Mouse (Mus musculus) liver, embryonic 15.5 days (tissue): ENCODE measurements around the gene Slc48a1. TPM values are rescaled to one million over a fixed set of nuclear protein-coding genes. Genes with fewer than 3 reads are reported as not detected.

Experiments
- ATAC-seq: fragments of 200-750 bp; cut with Nextera tagmentation; 2 replicates; pipeline ENCODE4 v1.8.0; 2017; ENCODE audit warnings: moderate number of reproducible peaks, mild to moderate bottlenecking, moderate library complexity; ENCODE audit not compliant: insufficient read depth
- H3K27ac ChIP-seq: fragments of 300-500 bp; sonication (generic); replicated peaks from 2 replicates; pipeline ENCODE4 v1.5.1; 2015; ENCODE audit warnings: mild to moderate bottlenecking, inconsistent platforms
- H3K27me3 ChIP-seq: fragments of 300-500 bp; sonication (generic); 2 replicates; pipeline ENCODE4 v1.6.1; 2015; ENCODE audit warnings: mild to moderate bottlenecking, inconsistent platforms
- H3K36me3 ChIP-seq: fragments of 300-500 bp; sonication (generic); replicated peaks from 2 replicates; pipeline ENCODE4 v1.6.1; 2015; ENCODE audit warnings: moderate library complexity, mild to moderate bottlenecking, inconsistent platforms
- H3K4me1 ChIP-seq: fragments of 300-500 bp; sonication (generic); replicated peaks from 2 replicates; pipeline ENCODE4 v1.6.1; 2015; ENCODE audit warnings: inconsistent platforms
- H3K4me2 ChIP-seq: fragments of 300-500 bp; sonication (generic); 2 replicates; pipeline ENCODE4 v1.6.1; 2015; ENCODE audit warnings: moderate library complexity, mild to moderate bottlenecking, inconsistent platforms
- H3K4me3 ChIP-seq: fragments of 300-500 bp; sonication (generic); replicated peaks from 2 replicates; pipeline ENCODE4 v1.5.1; 2015; ENCODE audit warnings: mild to moderate bottlenecking, inconsistent platforms
- H3K9ac ChIP-seq: fragments of 300-500 bp; sonication (generic); 2 replicates; pipeline ENCODE4 v1.6.1; 2015; ENCODE audit warnings: moderate library complexity, mild to moderate bottlenecking, inconsistent platforms
- H3K9me3 ChIP-seq: fragments of 300-500 bp; sonication (generic); replicated peaks from 2 replicates; pipeline ENCODE4 v1.6.1; 2016; ENCODE audit warnings: inconsistent platforms
- WGBS: fragments of 180-500 bp; shearing (Covaris S2); methylation state at CpG from one replicate; pipeline ENCODE4 v1.1.7; 2015; ENCODE audit warnings: mixed read lengths; ENCODE audit not compliant: insufficient replicate concordance; 5-methylcytosine and 5-hydroxymethylcytosine counted together
- polyA plus RNA-seq: library from polyadenylated mRNA; unstranded; fragments of >200 nt; fragmentation: Nextera tagmentation; extraction: Ambion mirVana; gene quantifications from 2 replicates; pipeline ENCODE4 v1.2.1, GENCODE M21; 2015

Gene Slc48a1
- polyA plus RNA-seq, 1 experiment from 2014 or later, result 101 TPM

- peaks cover 79% of the 10 kb centered on the region for H3K27me3 ChIP-seq
- 9% methylated on average over 23 of the region's 23 CpGs for WGBS
These were observed 11.6 kb upstream of the Slc48a1 start for GRCm38 (mm10) chr15:97766594-97767279.

GRCm38 (mm10) chr15:97767280-97768186 lies 10.8 kb upstream of the Slc48a1 start, which contains the start of gene Rapgef3:
Gene Rapgef3 (minus strand): TSS chr15:97767972.
- under 1% methylated on average over 44 of the region's 44 CpGs for WGBS
- Histone ChIP-seq H3K9me3 (no peaks in the 10 kb centered on the region), H3K36me3 (no peaks in the 10 kb centered on the region), H3K9ac (peak within 1 kb of the TSS; percentile 35; the same call in 1 of the 2 replicates), H3K4me3 (peak within 1 kb of the TSS; percentile 48), H3K4me2 (peak within 1 kb of the TSS; percentile 73), H3K27me3 (peaks cover 82% of the 10 kb centered on the region), H3K4me1 (peaks cover 26% of the 10 kb centered on the region), H3K27ac (0 out of 2 replicates have a peak within 1 kb of the TSS, but pooled peaks have one; percentile 8)
- ATAC-seq, result peak; percentile 62

More at GRCm38 (mm10) chr15:97766594-97767279, 11.6 kb upstream of the Slc48a1 start:
- no peaks in the 10 kb centered on the region for H3K9me3 ChIP-seq
- ATAC-seq, result no peak
- peak overlapping the region; percentile 73 for H3K4me2 ChIP-seq
- H3K4me3 ChIP-seq, result peak overlapping the region; percentile 48
- peaks cover 22% of the 10 kb centered on the region for H3K4me1 ChIP-seq
- no peaks in the 10 kb centered on the region for H3K36me3 ChIP-seq
- H3K27ac ChIP-seq, result no peak overlapping the region
- no peak overlapping the region for H3K9ac ChIP-seq

- 2% methylated on average over 18 of the region's 18 CpGs for WGBS
- Histone ChIP-seq H3K4me3 (peak overlapping the region; percentile 48), H3K9me3 (no peaks in the 10 kb centered on the region), H3K4me2 (peak overlapping the region; percentile 73), H3K27me3 (peaks cover 86% of the 10 kb centered on the region), H3K9ac (peak overlapping the region; percentile 18; the same call in 1 of the 2 replicates), H3K27ac (0 out of 2 replicates have a peak overlapping the region, but pooled peaks have one; percentile 8), H3K4me1 (peaks cover 32% of the 10 kb centered on the region), H3K36me3 (no peaks in the 10 kb centered on the region)
- ATAC-seq, result no peak
These were observed 10.1 kb upstream of the Slc48a1 start for GRCm38 (mm10) chr15:97768192-97768591.

- ATAC-seq, result no peak
- WGBS, result 74% methylated on average over 8 of the region's 8 CpGs
- Histone ChIP-seq H3K4me3 (no peak overlapping the region), H3K27ac (no peak overlapping the region), H3K9me3 (no peaks in the 10 kb centered on the region), H3K36me3 (no peaks in the 10 kb centered on the region), H3K4me2 (no peak overlapping the region), H3K4me1 (peaks cover 40% of the 10 kb centered on the region), H3K27me3 (peaks cover 75% of the 10 kb centered on the region), H3K9ac (no peak overlapping the region)
These were observed 8.0 kb upstream of the Slc48a1 start for GRCm38 (mm10) chr15:97770280-97770679.

GRCm38 (mm10) chr15:97773108-97773507 lies 5.2 kb upstream of the Slc48a1 start:
- no peaks in the 10 kb centered on the region for H3K9me3 ChIP-seq
- no peak overlapping the region for H3K4me3 ChIP-seq
- peaks cover 53% of the 10 kb centered on the region for H3K27me3 ChIP-seq
- H3K4me2 ChIP-seq, result no peak overlapping the region
- peaks cover 26% of the 10 kb centered on the region for H3K4me1 ChIP-seq
- 35% methylated on average over 5 of the region's 5 CpGs for WGBS
- no peak overlapping the region for H3K9ac ChIP-seq
- no peaks in the 10 kb centered on the region for H3K36me3 ChIP-seq
- H3K27ac ChIP-seq, result peak overlapping the region; percentile 51; the same call in 1 of the 2 replicates
- no peak for ATAC-seq

- no peak overlapping the region for H3K9ac ChIP-seq
These were observed 4.4 kb upstream of the Slc48a1 start for GRCm38 (mm10) chr15:97773961-97774370.

GRCm38 (mm10) chr15:97776514-97776913 lies 1.8 kb upstream of the Slc48a1 start:
- no peak overlapping the region for H3K4me3 ChIP-seq
- peaks cover 27% of the 10 kb centered on the region for H3K4me1 ChIP-seq
- H3K27me3 ChIP-seq, result peaks cover 25% of the 10 kb centered on the region
- no peak overlapping the region for H3K9ac ChIP-seq
- no peak overlapping the region for H3K4me2 ChIP-seq
- WGBS, result 10% methylated on average over 8 of the region's 8 CpGs
- no peaks in the 10 kb centered on the region for H3K9me3 ChIP-seq
- H3K27ac ChIP-seq, result no peak overlapping the region
- H3K36me3 ChIP-seq, result no peaks in the 10 kb centered on the region
- ATAC-seq, result no peak

More at GRCm38 (mm10) chr15:97773961-97774370, 4.4 kb upstream of the Slc48a1 start:
- no peak overlapping the region for H3K4me3 ChIP-seq
- peaks cover 21% of the 10 kb centered on the region for H3K4me1 ChIP-seq
- H3K27me3 ChIP-seq, result peaks cover 46% of the 10 kb centered on the region
- WGBS, result 23% methylated on average over 5 of the region's 5 CpGs
- H3K9me3 ChIP-seq, result no peaks in the 10 kb centered on the region
- peak; percentile 41 for ATAC-seq
- H3K27ac ChIP-seq, result peak overlapping the region; percentile 51
- no peaks in the 10 kb centered on the region for H3K36me3 ChIP-seq
- H3K4me2 ChIP-seq, result no peak overlapping the region

GRCm38 (mm10) chr15:97776919-97777318 lies 1.4 kb upstream of the Slc48a1 start:
- Histone ChIP-seq H3K9me3 (no peaks in the 10 kb centered on the region), H3K27me3 (peaks cover 28% of the 10 kb centered on the region), H3K9ac (no peak overlapping the region), H3K4me3 (no peak overlapping the region), H3K4me1 (peaks cover 27% of the 10 kb centered on the region), H3K27ac (no peak overlapping the region), H3K4me2 (no peak overlapping the region), H3K36me3 (no peaks in the 10 kb centered on the region)
- 62% methylated on average over 6 of the region's 6 CpGs for WGBS
- ATAC-seq, result no peak

GRCm38 (mm10) chr15:97779576-97779975 lies 1.3 kb downstream of the Slc48a1 start:
- no peak overlapping the region for H3K4me2 ChIP-seq
- H3K27me3 ChIP-seq, result peaks cover 35% of the 10 kb centered on the region
- no peak for ATAC-seq
- H3K4me3 ChIP-seq, result no peak overlapping the region
- 77% methylated on average over 1 of the region's 1 CpGs for WGBS
- no peaks in the 10 kb centered on the region for H3K9me3 ChIP-seq
- H3K27ac ChIP-seq, result no peak overlapping the region
- peaks cover 29% of the 10 kb centered on the region for H3K4me1 ChIP-seq
- no peaks in the 10 kb centered on the region for H3K36me3 ChIP-seq
- no peak overlapping the region for H3K9ac ChIP-seq

- peaks cover 31% of the 10 kb centered on the region for H3K27me3 ChIP-seq
- no peak overlapping the region for H3K4me3 ChIP-seq
- WGBS, result 62% methylated on average over 12 of the region's 12 CpGs
- H3K9me3 ChIP-seq, result no peaks in the 10 kb centered on the region
- H3K9ac ChIP-seq, result no peak overlapping the region
- no peaks in the 10 kb centered on the region for H3K36me3 ChIP-seq
- H3K27ac ChIP-seq, result no peak overlapping the region
- peaks cover 40% of the 10 kb centered on the region for H3K4me1 ChIP-seq
- peak overlapping the region; percentile 13; the same call in 1 of the 2 replicates for H3K4me2 ChIP-seq
- no peak for ATAC-seq
These were observed 2.3 kb downstream of the Slc48a1 start for GRCm38 (mm10) chr15:97780611-97781031.
